ENCODE assay signal across 1 mouse cellular context in the genomic region with DNA sequence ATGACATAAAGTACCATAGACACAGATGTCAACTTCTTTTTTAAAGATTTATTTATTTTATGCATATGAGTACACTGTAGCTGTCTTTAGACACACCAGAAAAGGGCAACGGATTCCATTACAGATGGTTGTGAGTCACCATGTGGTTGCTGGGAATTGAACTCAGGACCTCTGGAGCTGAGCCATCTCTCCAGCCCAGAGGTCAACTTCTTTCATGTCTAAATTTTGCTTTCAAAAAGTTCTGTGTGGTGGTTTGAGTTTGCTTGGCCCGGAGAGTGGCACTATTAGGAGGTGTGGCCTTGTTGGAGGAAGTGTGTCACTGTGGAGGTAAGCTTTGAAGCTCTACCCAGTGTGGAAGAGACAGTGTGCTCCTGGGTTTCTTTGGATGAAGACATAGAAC. TPM values are rescaled to one million over a fixed set of nuclear protein-coding genes. Genes with fewer than 3 reads are reported as not detected.
"Had no signal": no experiment of that assay in that cellular context is flagged by ENCODE, and none has a peak within 500 bp of the region (broad histone marks: within the 10 kb centered on the region; RNA-seq: fewer than 3 reads in every experiment).

No protein-coding gene starts in this region.

RNA-seq across cellular contexts. Expression of a gene that starts 40.2 kb away (rescaled TPM):
- polyA plus RNA-seq: macrophage had no signal
